Mouse (Mus musculus) heart, embryonic 15.5 days (tissue): Measurements from ENCODE around the gene Slc7a9. TPM values are rescaled to one million over a fixed set of nuclear protein-coding genes. Genes with fewer than 3 reads are reported as not detected.

Experiments used
- ATAC-seq: fragments of 200-750 bp; cut with Nextera tagmentation; replicated peaks from 2 replicates; pipeline ENCODE4 v1.8.0; 2017; ENCODE audit warnings: low read depth, moderate TSS enrichment; ENCODE audit not compliant: insufficient number of reproducible peaks, insufficient read depth, low FRiP score
- H3K27ac ChIP-seq: fragments of 300-500 bp; sonication (generic); 2 replicates; pipeline ENCODE4 v1.5.1; 2015; ENCODE audit warnings: mild to moderate bottlenecking, inconsistent platforms
- H3K27me3 ChIP-seq: fragments of 300-500 bp; sonication (generic); 2 replicates; pipeline ENCODE4 v1.6.1; 2015; ENCODE audit warnings: inconsistent platforms
- H3K36me3 ChIP-seq: fragments of 300-500 bp; sonication (generic); 2 replicates; pipeline ENCODE4 v1.6.1; 2015; ENCODE audit warnings: mild to moderate bottlenecking, inconsistent platforms
- H3K4me1 ChIP-seq: fragments of 300-500 bp; sonication (generic); replicated peaks from 2 replicates; pipeline ENCODE4 v1.6.1; 2015; ENCODE audit warnings: inconsistent platforms
- H3K4me2 ChIP-seq: fragments of 300-500 bp; sonication (generic); 2 replicates; pipeline ENCODE4 v1.6.1; 2015; ENCODE audit warnings: inconsistent platforms, mild to moderate bottlenecking, moderate library complexity
- H3K4me3 ChIP-seq: fragments of 300-500 bp; sonication (generic); 2 replicates; pipeline ENCODE4 v1.5.1; 2015; ENCODE audit warnings: mild to moderate bottlenecking, inconsistent platforms
- H3K9ac ChIP-seq: fragments of 300-500 bp; sonication (generic); 2 replicates; pipeline ENCODE4 v1.6.1; 2015; ENCODE audit warnings: mild to moderate bottlenecking, inconsistent platforms
- H3K9me3 ChIP-seq: fragments of 300-500 bp; sonication (generic); replicated peaks from 2 replicates; pipeline ENCODE4 v1.6.1; 2016; ENCODE audit warnings: inconsistent platforms
- WGBS: fragments of 180-500 bp; shearing (Covaris S2); methylation state at CpG from one replicate; pipeline ENCODE4 v1.1.7; 2015; ENCODE audit warnings: mixed read lengths; 5-methylcytosine and 5-hydroxymethylcytosine counted together
- polyA plus RNA-seq: library from polyadenylated mRNA; unstranded; fragments of >200 nt; fragmentation: Nextera tagmentation; extraction: Ambion mirVana; gene quantifications from 2 replicates; pipeline ENCODE4 v1.2.1, GENCODE M21; 2015

Slc7a9 gene
- polyA plus RNA-seq: 0.27 and 0.42 TPM in 2 replicates

DNA sequence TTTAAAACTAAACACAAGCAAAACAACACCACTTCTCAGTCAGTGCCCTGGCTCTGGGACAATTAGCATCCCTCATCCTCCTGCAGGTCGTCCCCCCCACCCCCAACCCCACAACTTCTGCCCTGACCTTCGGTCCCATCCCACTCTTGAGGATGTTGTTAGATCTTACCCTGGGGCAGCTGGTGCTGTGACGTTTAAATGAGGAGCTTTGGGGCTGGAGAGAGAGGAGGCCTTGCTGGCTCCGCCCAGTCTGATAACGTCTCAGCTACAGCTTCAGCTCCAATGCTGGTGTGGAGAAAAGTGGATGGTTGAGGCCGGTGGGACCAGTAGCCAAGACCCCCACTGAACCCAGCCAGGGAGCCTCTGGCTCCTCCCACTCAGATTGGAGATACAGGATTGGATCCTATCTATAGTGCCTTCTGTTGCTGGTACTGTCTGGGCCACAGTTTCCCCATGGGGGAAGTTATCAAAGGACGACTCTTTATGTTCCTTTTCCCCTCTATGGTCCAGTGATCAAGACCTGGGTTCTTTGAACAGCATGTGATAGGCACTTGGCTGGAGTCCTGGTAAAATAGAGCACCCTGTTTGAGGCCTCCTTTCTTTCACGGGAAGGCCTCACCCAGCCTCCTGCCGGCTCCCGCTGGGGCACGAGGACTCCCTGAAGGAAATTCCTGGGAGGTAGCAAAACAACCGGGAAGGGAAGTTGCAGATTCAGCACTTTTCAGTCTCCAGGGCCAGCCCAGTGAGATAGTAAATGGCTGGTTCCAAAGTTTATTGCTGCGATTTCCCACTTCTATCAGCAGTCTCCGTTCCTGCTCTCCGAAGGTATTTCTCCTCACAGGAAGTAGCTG is at the start of gene Slc7a9:
Gene Slc7a9 (plus strand): TSS at position 801 of the 851 bp plus-strand sequence.
- peaks cover 11% of the 10 kb centered on the region for H3K4me1 ChIP-seq
- no peak within 1 kb of the TSS; the same call in 1 of the 2 replicates for H3K27ac ChIP-seq
- H3K9me3 ChIP-seq: no peaks in the 10 kb centered on the region
- no peaks in the 10 kb centered on the region for H3K27me3 ChIP-seq
- WGBS: 24% methylated on average over 15 of the region's 15 CpGs
- H3K4me3 ChIP-seq: no peak within 1 kb of the TSS
- ATAC-seq: 0 out of 2 replicates have a peak, but pooled peaks have one; percentile 30
- no peaks in the 10 kb centered on the region for H3K36me3 ChIP-seq
- no peak within 1 kb of the TSS for H3K4me2 ChIP-seq
- no peak within 1 kb of the TSS for H3K9ac ChIP-seq

DNA sequence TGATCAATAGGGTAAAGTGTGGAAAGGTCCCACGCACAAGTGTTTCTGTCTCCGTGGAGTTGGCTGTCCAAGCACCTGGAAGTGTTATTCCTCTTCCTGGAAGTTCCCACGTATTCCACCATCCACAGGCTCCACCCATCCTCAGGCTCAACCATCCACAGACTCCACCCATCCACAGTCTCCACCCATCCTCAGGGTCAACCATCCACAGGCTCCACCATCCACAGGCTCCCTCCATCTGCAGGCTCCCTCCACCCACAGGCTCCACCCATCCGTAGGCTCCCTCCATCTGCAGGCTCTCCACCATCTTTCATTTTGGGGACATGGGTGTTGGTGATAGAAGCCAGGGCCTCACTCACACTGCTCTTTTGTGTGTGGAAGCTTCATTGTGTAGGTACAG is 47.4 kb upstream of the Slc7a9 start:
- no peak overlapping the region for H3K4me2 ChIP-seq
- H3K27ac ChIP-seq: no peak overlapping the region
- no peak overlapping the region for H3K9ac ChIP-seq
- no peak for ATAC-seq
- no peaks in the 10 kb centered on the region for H3K9me3 ChIP-seq
- no peaks in the 10 kb centered on the region for H3K27me3 ChIP-seq
- peaks cover 9% of the 10 kb centered on the region for H3K4me1 ChIP-seq
- H3K36me3 ChIP-seq: peaks cover 63% of the 10 kb centered on the region
- whole genome bisulfite sequencing: 84% methylated on average over 4 of the region's 4 CpGs
- H3K4me3 ChIP-seq: no peak overlapping the region

DNA sequence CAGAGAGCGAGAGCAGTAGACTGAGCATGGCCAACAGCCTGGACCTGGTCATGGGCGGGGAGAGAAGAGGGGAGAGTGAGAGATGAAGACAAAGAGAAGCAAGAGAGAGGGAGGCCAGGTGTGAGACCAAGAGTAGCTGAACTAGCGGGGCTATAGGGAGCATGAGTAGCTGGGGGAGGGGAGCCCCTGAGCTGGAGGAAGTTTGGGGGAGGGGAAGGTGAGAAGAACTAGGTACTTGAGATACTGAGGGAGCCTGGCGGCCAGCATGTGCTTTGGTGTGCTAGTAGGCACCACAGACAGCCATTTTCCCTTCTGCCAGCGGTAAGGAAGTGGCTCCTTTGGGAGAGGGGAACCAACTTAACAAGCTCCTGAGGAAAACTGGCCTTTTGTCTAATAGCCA is 33.4 kb upstream of the Slc7a9 start:
- no peak for ATAC-seq
- Histone ChIP-seq H3K27me3 (no peaks in the 10 kb centered on the region), H3K9ac (no peak overlapping the region), H3K27ac (peak overlapping the region; percentile 1; the same call in 1 of the 2 replicates), H3K4me3 (no peak overlapping the region), H3K4me2 (no peak overlapping the region), H3K4me1 (0 out of 2 replicates have a peak, but pooled peaks cover 2% of the 10 kb centered on the region), H3K9me3 (no peaks in the 10 kb centered on the region), H3K36me3 (peaks cover 39% of the 10 kb centered on the region)
- 52% methylated on average over 5 of the region's 5 CpGs for WGBS

DNA sequence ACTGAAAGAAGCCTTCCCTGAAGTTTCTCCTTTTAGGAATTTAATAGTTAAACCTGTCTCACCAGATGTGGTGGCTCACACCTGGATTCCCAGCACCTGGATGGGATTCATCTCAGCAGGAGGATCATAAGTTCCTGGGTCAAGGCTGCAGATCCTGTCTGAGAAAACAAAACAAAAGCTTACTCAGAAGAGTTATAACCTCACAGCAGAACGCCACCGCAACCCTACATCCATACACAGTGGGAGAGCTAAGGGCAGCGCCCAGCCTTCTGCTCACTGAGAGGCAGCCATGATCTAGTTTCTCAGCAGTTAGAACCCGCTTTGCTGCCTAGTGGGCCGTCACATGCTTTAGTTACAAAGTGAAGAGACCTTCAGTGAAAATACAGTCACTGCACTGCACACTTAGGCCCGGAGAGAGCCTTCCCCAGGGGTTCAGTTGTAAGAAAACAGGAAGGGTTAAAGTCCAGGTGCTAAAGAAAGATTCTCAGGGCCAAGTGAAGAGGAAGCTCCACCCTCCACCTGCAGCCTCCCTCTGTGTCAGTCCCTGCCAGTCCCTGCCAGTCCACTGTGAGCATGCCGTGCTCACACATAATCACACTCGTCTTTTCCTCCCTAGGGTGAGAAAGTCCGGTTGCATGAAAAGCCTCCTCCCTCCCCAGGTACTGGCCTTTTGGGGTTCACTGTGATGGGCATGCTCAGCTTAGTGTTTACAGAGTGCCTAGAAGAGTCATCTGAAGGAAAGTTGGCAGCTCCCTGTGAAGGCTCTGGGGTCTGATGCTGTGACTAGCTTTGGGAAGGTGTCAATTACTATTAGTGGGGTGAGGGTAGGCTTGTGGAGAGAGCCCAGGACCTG is 32.6 kb upstream of the Slc7a9 start:
- 0 out of 2 replicates have a peak, but pooled peaks cover 2% of the 10 kb centered on the region for H3K4me1 ChIP-seq

DNA sequence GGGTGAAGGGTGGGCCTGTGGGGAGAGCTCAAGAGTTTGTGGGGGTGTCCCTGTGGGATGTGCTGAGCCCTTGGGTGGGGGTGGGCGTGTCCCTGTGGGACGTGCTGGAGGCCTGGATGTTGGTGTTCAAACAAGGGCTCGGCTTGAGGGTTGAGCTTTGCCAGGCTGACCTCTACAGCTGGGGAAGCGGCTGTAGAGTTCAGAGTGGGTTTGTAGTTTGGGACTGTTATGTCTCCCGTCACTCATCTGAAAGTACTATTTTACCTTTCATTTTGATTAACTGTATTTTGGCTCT is 32.0 kb upstream of the Slc7a9 start:
- no peak overlapping the region for H3K27ac ChIP-seq
- H3K36me3 ChIP-seq: peaks cover 41% of the 10 kb centered on the region
- 0 out of 2 replicates have a peak, but pooled peaks have one; percentile 16 for ATAC-seq
- H3K4me2 ChIP-seq: no peak overlapping the region
- H3K4me3 ChIP-seq: no peak overlapping the region
- H3K9ac ChIP-seq: no peak overlapping the region
- H3K9me3 ChIP-seq: no peaks in the 10 kb centered on the region
- H3K4me1 ChIP-seq: 0 out of 2 replicates have a peak, but pooled peaks cover 2% of the 10 kb centered on the region
- no peaks in the 10 kb centered on the region for H3K27me3 ChIP-seq
- WGBS: 79% methylated on average over 5 of the region's 5 CpGs

More for the DNA sequence above, 32.6 kb upstream of the Slc7a9 start:
- WGBS: 82% methylated on average over 9 of the region's 9 CpGs
- peaks cover 37% of the 10 kb centered on the region for H3K36me3 ChIP-seq
- H3K9ac ChIP-seq: no peak overlapping the region
- no peaks in the 10 kb centered on the region for H3K27me3 ChIP-seq
- no peaks in the 10 kb centered on the region for H3K9me3 ChIP-seq
- no peak for ATAC-seq
- no peak overlapping the region for H3K4me2 ChIP-seq
- no peak overlapping the region for H3K4me3 ChIP-seq
- H3K27ac ChIP-seq: no peak overlapping the region

DNA sequence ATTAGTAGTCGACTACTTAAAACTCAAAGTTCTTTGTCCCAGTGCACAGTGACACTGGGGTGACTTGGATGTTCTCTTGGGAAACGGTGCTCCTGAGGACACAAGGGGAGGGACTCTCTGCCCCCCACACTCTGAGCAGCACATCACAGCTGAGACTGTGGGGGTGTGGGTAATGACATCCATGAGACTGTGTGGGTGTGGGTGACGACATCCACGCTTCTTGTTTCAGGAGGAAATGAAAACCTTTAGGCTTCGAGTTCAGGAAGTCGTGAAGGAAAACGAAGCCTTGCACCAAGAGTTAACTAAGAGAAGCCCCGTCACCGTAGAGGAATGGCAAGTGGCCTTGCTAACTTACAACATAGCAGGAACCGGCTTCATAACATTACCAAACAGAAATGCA is 25.5 kb upstream of the Slc7a9 start:
- no peaks in the 10 kb centered on the region for H3K27me3 ChIP-seq
- H3K4me1 ChIP-seq: no peaks in the 10 kb centered on the region
- H3K4me3 ChIP-seq: no peak overlapping the region
- H3K36me3 ChIP-seq: peaks cover 58% of the 10 kb centered on the region
- H3K9me3 ChIP-seq: no peaks in the 10 kb centered on the region
- no peak for ATAC-seq
- no peak overlapping the region for H3K4me2 ChIP-seq
- WGBS: 83% methylated on average over 10 of the region's 10 CpGs
- H3K9ac ChIP-seq: no peak overlapping the region
- no peak overlapping the region for H3K27ac ChIP-seq

DNA sequence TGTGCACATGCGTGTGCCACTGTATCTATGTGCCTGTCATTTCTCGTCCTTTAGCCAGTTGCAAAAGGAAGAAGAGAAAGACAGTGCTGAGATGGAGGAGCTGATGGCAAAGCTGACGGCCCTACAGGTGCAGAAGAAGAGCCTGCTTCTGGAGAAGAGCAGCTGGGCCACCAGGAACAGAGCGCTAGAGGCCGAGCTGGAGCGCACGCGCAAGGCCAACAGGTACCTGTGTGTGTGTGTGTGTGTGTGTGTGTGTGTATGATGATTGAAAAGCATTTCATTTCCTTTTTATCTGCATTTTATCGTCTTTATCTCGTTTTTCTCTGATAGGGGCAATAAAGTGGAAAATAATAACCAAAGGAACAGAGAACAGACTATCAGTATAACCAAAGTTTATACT is 20.4 kb upstream of the Slc7a9 start:
- H3K9ac ChIP-seq: no peak overlapping the region
- 91% methylated on average over 10 of the region's 10 CpGs for WGBS
- no peaks in the 10 kb centered on the region for H3K4me1 ChIP-seq
- H3K4me2 ChIP-seq: no peak overlapping the region
- ATAC-seq: no peak
- no peak overlapping the region for H3K27ac ChIP-seq
- no peaks in the 10 kb centered on the region for H3K9me3 ChIP-seq
- H3K36me3 ChIP-seq: peaks cover 63% of the 10 kb centered on the region
- H3K27me3 ChIP-seq: no peaks in the 10 kb centered on the region
- H3K4me3 ChIP-seq: no peak overlapping the region

DNA sequence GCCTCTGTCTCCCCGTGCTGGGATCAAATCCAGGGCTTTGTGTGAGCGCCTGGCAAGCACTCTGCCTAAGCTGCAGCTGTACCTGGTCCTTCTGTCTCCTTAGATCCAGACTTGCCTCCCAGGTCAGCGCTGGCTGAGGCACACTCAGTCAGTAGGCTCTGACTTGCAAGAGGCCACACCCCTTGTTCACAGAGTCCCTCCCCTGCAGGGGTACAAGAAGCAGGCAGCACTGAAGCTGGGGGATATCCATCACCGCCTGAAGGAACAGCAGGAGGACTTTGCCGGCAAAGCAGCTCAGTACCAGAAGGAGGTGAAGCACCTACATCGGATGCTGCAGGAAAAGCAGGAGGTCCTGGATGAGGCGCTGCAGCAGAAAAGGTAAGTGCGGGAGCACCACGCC is 13.3 kb upstream of the Slc7a9 start:
- H3K4me3 ChIP-seq: no peak overlapping the region
- H3K4me1 ChIP-seq: no peaks in the 10 kb centered on the region
- H3K4me2 ChIP-seq: no peak overlapping the region
- H3K36me3 ChIP-seq: peaks cover 64% of the 10 kb centered on the region
- no peaks in the 10 kb centered on the region for H3K9me3 ChIP-seq
- 83% methylated on average over 9 of the region's 9 CpGs for WGBS
- H3K27me3 ChIP-seq: no peaks in the 10 kb centered on the region
- H3K27ac ChIP-seq: no peak overlapping the region
- no peak for ATAC-seq
- H3K9ac ChIP-seq: no peak overlapping the region

DNA sequence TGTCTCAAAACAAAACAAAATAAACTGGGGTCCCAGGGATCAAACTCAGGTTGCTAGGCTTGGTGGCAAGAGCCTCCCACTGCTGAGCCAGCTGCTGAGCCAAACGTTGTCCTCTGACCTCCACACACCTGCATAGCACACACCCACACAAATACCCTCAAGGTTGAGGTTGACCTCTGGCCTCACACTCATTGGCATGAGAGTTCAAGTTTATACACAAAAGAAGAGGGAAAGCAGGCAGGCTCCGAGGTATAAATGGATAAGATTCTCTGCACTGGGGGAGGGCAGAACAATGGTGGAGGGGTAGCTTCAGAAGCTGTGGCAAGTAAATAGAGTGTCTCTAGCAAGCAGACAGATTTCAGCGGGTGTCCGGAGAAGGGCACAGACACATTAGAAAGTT is 1.1 kb upstream of the Slc7a9 start:
- H3K27ac ChIP-seq: no peak overlapping the region
- 54% methylated on average over 4 of the region's 4 CpGs for WGBS

DNA sequence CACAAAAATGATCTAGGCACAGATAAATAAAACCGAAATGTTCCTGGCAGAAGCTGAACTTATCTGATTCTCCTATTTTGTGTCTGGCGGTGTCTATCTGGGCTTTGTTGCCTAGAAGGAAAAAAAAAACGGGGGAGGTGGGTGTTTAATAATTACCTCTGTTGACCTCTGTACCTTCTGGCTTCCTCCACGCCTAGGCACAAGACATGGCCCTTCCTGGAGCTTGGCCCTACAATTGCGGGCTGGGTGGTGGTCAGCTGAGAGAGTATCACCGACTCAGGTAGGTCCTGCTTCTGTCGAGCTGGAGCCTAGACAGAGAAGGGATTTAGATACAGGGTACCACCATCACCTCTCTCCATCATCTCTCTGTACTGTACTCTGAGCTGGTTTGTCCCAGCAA is 271 bp downstream of the Slc7a9 start:
- Histone ChIP-seq H3K4me1 (peaks cover 11% of the 10 kb centered on the region), H3K9ac (no peak overlapping the region), H3K27me3 (no peaks in the 10 kb centered on the region), H3K9me3 (no peaks in the 10 kb centered on the region), H3K27ac (no peak overlapping the region), H3K36me3 (no peaks in the 10 kb centered on the region), H3K4me3 (no peak overlapping the region), H3K4me2 (no peak overlapping the region)
- 58% methylated on average over 7 of the region's 7 CpGs for WGBS
- ATAC-seq: no peak

More for the DNA sequence above, 1.1 kb upstream of the Slc7a9 start:
- Histone ChIP-seq H3K27me3 (no peaks in the 10 kb centered on the region), H3K9me3 (no peaks in the 10 kb centered on the region), H3K4me1 (peaks cover 11% of the 10 kb centered on the region), H3K9ac (no peak overlapping the region), H3K4me3 (no peak overlapping the region), H3K36me3 (no peaks in the 10 kb centered on the region), H3K4me2 (no peak overlapping the region)
- ATAC-seq: no peak

DNA sequence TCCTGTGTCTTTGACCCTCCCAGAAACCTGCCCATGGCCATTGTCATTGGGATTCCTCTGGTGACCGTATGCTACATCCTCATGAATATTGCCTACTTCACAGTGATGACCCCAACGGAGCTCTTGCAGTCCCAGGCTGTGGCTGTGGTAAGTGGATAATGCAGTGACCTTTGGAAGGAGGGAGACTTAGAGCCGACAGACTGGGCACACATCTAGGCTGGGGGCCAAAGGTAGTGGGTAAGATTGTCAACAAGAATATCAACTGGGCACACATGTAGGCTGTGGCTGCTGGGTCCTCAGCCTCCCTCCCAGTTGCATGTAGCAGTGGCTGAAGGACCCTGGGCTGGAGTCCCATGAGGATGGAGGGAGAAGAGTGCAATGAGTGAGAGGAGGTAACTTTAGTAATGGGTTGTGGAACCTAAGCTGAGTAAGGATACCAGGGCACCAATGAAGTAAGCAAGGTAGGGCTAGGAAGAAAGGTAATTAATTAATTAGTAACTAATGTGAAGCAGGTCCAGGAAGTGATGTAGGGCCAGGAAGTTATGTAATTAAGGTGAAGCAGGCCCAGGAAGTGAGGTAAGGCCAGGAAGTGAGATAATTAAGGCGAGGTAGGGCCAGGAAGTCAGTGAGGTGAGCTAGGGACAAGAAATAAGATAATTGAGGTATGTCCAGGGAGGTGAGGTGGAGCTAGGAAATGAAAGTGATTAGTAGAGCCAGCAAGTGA is 7.7 kb downstream of the Slc7a9 start:
- 73% methylated on average over 4 of the region's 4 CpGs for WGBS
- H3K9me3 ChIP-seq: no peaks in the 10 kb centered on the region
- no peak for ATAC-seq
- H3K27ac ChIP-seq: no peak overlapping the region
- H3K36me3 ChIP-seq: no peaks in the 10 kb centered on the region
- H3K4me2 ChIP-seq: no peak overlapping the region
- no peaks in the 10 kb centered on the region for H3K27me3 ChIP-seq
- H3K4me3 ChIP-seq: no peak overlapping the region
- no peak overlapping the region for H3K9ac ChIP-seq
- no peaks in the 10 kb centered on the region for H3K4me1 ChIP-seq
